Mouse (Mus musculus): ENCODE results near the gene Cyfip1.

DNA sequence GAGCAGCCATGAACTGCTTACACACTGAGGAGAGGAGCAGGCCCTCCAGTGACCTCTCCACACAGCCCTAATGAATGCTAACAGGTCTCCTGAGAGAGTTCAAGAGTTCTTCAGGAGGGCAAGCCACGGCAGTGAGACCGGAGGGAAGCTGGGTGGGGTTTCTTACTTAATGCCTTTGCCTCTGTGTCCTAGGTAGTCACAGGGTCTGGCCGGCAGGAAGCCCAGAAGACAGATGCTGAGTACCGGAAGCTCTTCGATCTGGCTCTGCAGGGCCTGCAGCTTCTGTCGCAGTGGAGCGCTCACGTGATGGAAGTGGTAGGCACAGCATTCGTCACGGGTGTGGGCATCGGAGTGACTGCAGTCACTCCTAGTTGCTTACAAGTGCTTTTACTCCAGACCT lies 50.3 kb downstream of the Cyfip1 start:
- TF ChIP-seq EP300 (optimal IDR thresholded peaks at IDR 0.05) (no peak), CTCF (IDR thresholded peaks at IDR 0.05; ENCODE audit: low read depth) (no peak)

Data from stomach, postnatal 0 days (tissue).